Mouse (Mus musculus): ENCODE results near the gene Gramd1b. TPM values are rescaled to one million over a fixed set of nuclear protein-coding genes. Genes with fewer than 3 reads are reported as not detected.
A peak's percentile ranks its signal among the peaks of the same experiment; 100 is the strongest.

Gramd1b gene
- polyA plus RNA-seq, 1 experiment from 2014 or later: 7.3 TPM

- H3K9me3 ChIP-seq (ENCODE audit: control insufficient read depth, low read depth, low read length): no peaks in the 10 kb centered on the region
- ATAC-seq (ENCODE audit: insufficient number of reproducible peaks, insufficient read depth, low FRiP score, low read depth): no peak
- H3K4me1 ChIP-seq (ENCODE audit: control insufficient read depth, insufficient read depth, low read length): no peaks in the 10 kb centered on the region
- 85% methylated on average over 9 of the region's 9 CpGs for WGBS
- no peak overlapping the region for H3K4me2 ChIP-seq (replicated peaks; ENCODE audit: low read depth, low read length)
- no peak overlapping the region for H3K9ac ChIP-seq (replicated peaks; ENCODE audit: low read depth, low read length)
- no peak overlapping the region for H3K4me3 ChIP-seq (ENCODE audit: low read depth, low read length)
- no peaks in the 10 kb centered on the region for H3K27me3 ChIP-seq (ENCODE audit: control insufficient read depth, insufficient read depth, low read length)
- H3K27ac ChIP-seq (ENCODE audit: low read length): no peak overlapping the region
- H3K36me3 ChIP-seq (ENCODE audit: control insufficient read depth, insufficient read depth, low read length): no peaks in the 10 kb centered on the region
These were observed 58.1 kb downstream of the Gramd1b start for GRCm38 (mm10) chr9:40472961-40473510.

DNA sequence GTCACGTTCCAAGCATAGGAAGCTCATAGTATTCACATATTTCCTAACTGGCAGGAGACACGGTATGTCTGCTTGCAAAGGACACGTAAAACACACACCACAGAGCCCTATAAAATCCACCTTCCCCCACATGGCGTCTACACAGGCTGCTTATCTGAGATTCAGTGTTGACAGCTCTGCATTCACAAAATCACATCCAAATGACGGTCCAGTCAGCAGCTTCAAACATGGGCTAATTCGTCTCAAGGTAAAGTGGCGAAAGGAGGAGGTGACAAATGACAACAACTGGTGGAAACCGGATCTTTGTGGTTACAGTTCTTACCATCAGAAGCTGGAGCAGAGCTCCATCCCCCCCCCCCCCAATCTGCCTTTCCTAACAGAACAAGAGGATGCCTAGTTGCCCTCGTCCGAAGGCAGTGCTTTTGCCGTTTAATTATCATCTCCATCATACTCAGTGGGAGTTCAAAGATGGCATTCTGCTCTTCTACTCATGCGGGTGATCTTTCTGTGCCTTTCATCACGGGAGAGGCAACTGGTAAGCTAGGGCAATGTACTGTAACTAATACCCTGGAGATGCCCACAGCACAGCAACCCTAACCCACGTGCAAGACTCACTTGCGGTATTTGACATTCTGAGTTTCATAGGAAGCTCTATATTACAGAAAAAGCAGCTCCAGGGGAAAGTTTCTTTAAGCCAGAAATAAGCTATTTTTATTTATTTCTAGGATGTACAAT lies 61.6 kb downstream of the Gramd1b start:
- no peak for ATAC-seq (ENCODE audit: insufficient number of reproducible peaks, insufficient read depth, low FRiP score, low read depth)
- Histone ChIP-seq H3K4me3 (ENCODE audit: low read depth, low read length) (no peak overlapping the region), H3K9me3 (ENCODE audit: control insufficient read depth, low read depth, low read length) (no peaks in the 10 kb centered on the region), H3K4me1 (ENCODE audit: control insufficient read depth, insufficient read depth, low read length) (no peaks in the 10 kb centered on the region), H3K36me3 (ENCODE audit: control insufficient read depth, insufficient read depth, low read length) (no peaks in the 10 kb centered on the region), H3K4me2 (replicated peaks; ENCODE audit: low read depth, low read length) (no peak overlapping the region), H3K9ac (replicated peaks; ENCODE audit: low read depth, low read length) (no peak overlapping the region), H3K27me3 (ENCODE audit: control insufficient read depth, insufficient read depth, low read length) (no peaks in the 10 kb centered on the region), H3K27ac (ENCODE audit: low read length) (no peak overlapping the region)
- WGBS: 67% methylated on average over 15 of the region's 15 CpGs

DNA sequence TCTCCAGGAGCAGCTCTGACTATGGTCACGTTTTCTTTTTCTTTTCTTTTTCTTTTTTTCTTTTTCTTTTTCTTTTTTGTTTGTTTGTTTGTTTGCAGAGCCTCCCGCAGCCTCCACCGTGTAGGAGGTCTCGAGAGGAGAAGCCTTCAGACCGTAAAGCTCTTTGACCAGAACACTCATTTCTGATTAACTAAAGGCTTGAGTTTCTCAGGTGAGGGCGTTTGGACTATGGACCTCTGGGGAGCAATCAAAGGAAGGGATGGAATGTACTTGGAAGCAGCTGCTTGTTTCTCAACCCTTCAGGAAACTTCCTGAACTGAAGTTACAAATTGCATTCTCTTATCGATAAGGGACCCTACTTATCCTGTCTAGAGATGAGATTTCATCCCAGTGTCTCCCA lies 64.4 kb downstream of the Gramd1b start:
- H3K27ac ChIP-seq (ENCODE audit: low read length): no peak overlapping the region

DNA sequence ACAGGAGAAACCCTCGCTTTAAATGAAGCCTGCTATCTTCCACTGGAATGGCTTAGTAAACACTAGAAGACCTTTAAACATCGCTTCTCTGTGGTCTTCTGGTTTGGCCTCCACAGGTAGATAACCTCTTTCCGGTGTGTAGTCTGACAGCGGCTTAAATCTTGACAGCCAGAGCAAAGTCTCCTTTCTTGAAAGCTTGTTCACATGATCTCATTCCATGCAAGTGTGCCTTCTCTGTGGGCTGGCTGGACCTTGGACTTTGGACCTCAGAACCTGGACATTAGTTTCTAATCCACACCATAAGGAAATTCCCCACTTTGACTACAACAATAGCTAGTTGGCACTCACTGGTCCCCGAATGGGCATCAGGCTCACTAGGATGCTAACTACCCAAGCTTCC lies 65.6 kb downstream of the Gramd1b start:
- Histone ChIP-seq H3K4me3 (ENCODE audit: low read depth, low read length) (no peak overlapping the region), H3K27me3 (ENCODE audit: control insufficient read depth, insufficient read depth, low read length) (no peaks in the 10 kb centered on the region), H3K9me3 (ENCODE audit: control insufficient read depth, low read depth, low read length) (no peaks in the 10 kb centered on the region), H3K4me1 (ENCODE audit: control insufficient read depth, insufficient read depth, low read length) (no peaks in the 10 kb centered on the region), H3K4me2 (replicated peaks; ENCODE audit: low read depth, low read length) (no peak overlapping the region), H3K36me3 (ENCODE audit: control insufficient read depth, insufficient read depth, low read length) (no peaks in the 10 kb centered on the region), H3K27ac (ENCODE audit: low read length) (no peak overlapping the region), H3K9ac (replicated peaks; ENCODE audit: low read depth, low read length) (no peak overlapping the region)
- ATAC-seq (ENCODE audit: insufficient number of reproducible peaks, insufficient read depth, low FRiP score, low read depth): no peak
- WGBS: 76% methylated on average over 5 of the region's 5 CpGs

More for the DNA sequence above, 64.4 kb downstream of the Gramd1b start:
- WGBS: 54% methylated on average over 7 of the region's 7 CpGs
- Histone ChIP-seq H3K9me3 (ENCODE audit: control insufficient read depth, low read depth, low read length) (no peaks in the 10 kb centered on the region), H3K4me1 (ENCODE audit: control insufficient read depth, insufficient read depth, low read length) (no peaks in the 10 kb centered on the region), H3K9ac (replicated peaks; ENCODE audit: low read depth, low read length) (no peak overlapping the region), H3K4me3 (ENCODE audit: low read depth, low read length) (no peak overlapping the region), H3K36me3 (ENCODE audit: control insufficient read depth, insufficient read depth, low read length) (no peaks in the 10 kb centered on the region), H3K27me3 (ENCODE audit: control insufficient read depth, insufficient read depth, low read length) (no peaks in the 10 kb centered on the region), H3K4me2 (replicated peaks; ENCODE audit: low read depth, low read length) (no peak overlapping the region)
- 0 out of 2 replicates have a peak, but pooled peaks have one; percentile 49 for ATAC-seq (ENCODE audit: insufficient number of reproducible peaks, insufficient read depth, low FRiP score, low read depth)

- 81% methylated on average over 6 of the region's 6 CpGs for WGBS
- H3K27me3 ChIP-seq (ENCODE audit: control insufficient read depth, insufficient read depth, low read length): no peaks in the 10 kb centered on the region
- H3K4me2 ChIP-seq (replicated peaks; ENCODE audit: low read depth, low read length): no peak overlapping the region
- H3K4me1 ChIP-seq (ENCODE audit: control insufficient read depth, insufficient read depth, low read length): 0 out of 2 replicates have a peak, but pooled peaks cover 2% of the 10 kb centered on the region
- H3K9ac ChIP-seq (replicated peaks; ENCODE audit: low read depth, low read length): no peak overlapping the region
- H3K9me3 ChIP-seq (ENCODE audit: control insufficient read depth, low read depth, low read length): no peaks in the 10 kb centered on the region
- no peaks in the 10 kb centered on the region for H3K36me3 ChIP-seq (ENCODE audit: control insufficient read depth, insufficient read depth, low read length)
- no peak overlapping the region for H3K4me3 ChIP-seq (ENCODE audit: low read depth, low read length)
- H3K27ac ChIP-seq (ENCODE audit: low read length): no peak overlapping the region
- ATAC-seq (ENCODE audit: insufficient number of reproducible peaks, insufficient read depth, low FRiP score, low read depth): no peak
These were observed 68.8 kb downstream of the Gramd1b start for GRCm38 (mm10) chr9:40462401-40462800.

DNA sequence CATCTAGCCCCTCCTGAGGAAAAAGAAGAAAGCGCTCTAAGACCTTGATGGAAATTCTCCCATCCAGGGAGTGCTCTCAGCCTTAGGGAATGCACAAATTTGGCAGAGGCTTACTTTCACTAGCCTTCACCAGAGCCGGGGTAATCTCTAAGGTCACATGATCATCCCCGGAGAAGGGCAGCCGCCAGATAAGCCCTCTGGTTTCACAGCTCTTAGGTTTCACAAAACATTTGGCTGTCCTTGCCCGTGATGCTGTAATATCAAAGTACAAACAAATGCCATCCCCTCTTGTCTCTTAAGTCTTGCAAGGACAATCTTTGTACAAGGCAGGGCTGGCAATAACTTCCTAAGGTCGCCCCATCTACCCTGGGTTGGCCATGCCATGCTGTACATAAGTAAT lies 70.4 kb downstream of the Gramd1b start:
- Histone ChIP-seq H3K4me3 (ENCODE audit: low read depth, low read length) (no peak overlapping the region), H3K27me3 (ENCODE audit: control insufficient read depth, insufficient read depth, low read length) (no peaks in the 10 kb centered on the region), H3K27ac (ENCODE audit: low read length) (no peak overlapping the region), H3K4me2 (replicated peaks; ENCODE audit: low read depth, low read length) (no peak overlapping the region), H3K9me3 (ENCODE audit: control insufficient read depth, low read depth, low read length) (no peaks in the 10 kb centered on the region), H3K36me3 (ENCODE audit: control insufficient read depth, insufficient read depth, low read length) (no peaks in the 10 kb centered on the region), H3K4me1 (ENCODE audit: control insufficient read depth, insufficient read depth, low read length) (peaks cover 8% of the 10 kb centered on the region; the same call in 1 of the 2 replicates), H3K9ac (replicated peaks; ENCODE audit: low read depth, low read length) (no peak overlapping the region)
- WGBS: 33% methylated on average over 6 of the region's 6 CpGs
- ATAC-seq (ENCODE audit: insufficient number of reproducible peaks, insufficient read depth, low FRiP score, low read depth): no peak

GRCm38 (mm10) chr9:40459304-40460280 lies 71.6 kb downstream of the Gramd1b start:
- H3K27me3 ChIP-seq (ENCODE audit: control insufficient read depth, insufficient read depth, low read length): no peaks in the 10 kb centered on the region
- H3K4me1 ChIP-seq (ENCODE audit: control insufficient read depth, insufficient read depth, low read length): peaks cover 11% of the 10 kb centered on the region; the same call in 1 of the 2 replicates
- H3K4me2 ChIP-seq (replicated peaks; ENCODE audit: low read depth, low read length): no peak overlapping the region
- H3K9me3 ChIP-seq (ENCODE audit: control insufficient read depth, low read depth, low read length): no peaks in the 10 kb centered on the region
- no peaks in the 10 kb centered on the region for H3K36me3 ChIP-seq (ENCODE audit: control insufficient read depth, insufficient read depth, low read length)
- no peak; the same call in 1 of the 2 replicates for ATAC-seq (ENCODE audit: insufficient number of reproducible peaks, insufficient read depth, low FRiP score, low read depth)
- H3K4me3 ChIP-seq (ENCODE audit: low read depth, low read length): no peak overlapping the region
- no peak overlapping the region for H3K27ac ChIP-seq (ENCODE audit: low read length)
- WGBS: 41% methylated on average over 5 of the region's 5 CpGs
- no peak overlapping the region for H3K9ac ChIP-seq (replicated peaks; ENCODE audit: low read depth, low read length)

- H3K36me3 ChIP-seq (ENCODE audit: control insufficient read depth, insufficient read depth, low read length): no peaks in the 10 kb centered on the region
- no peak overlapping the region for H3K4me2 ChIP-seq (replicated peaks; ENCODE audit: low read depth, low read length)
- WGBS: 62% methylated on average over 4 of the region's 4 CpGs
- H3K4me3 ChIP-seq (ENCODE audit: low read depth, low read length): no peak overlapping the region
- H3K9ac ChIP-seq (replicated peaks; ENCODE audit: low read depth, low read length): no peak overlapping the region
- peaks cover 11% of the 10 kb centered on the region; the same call in 1 of the 2 replicates for H3K4me1 ChIP-seq (ENCODE audit: control insufficient read depth, insufficient read depth, low read length)
- no peak overlapping the region for H3K27ac ChIP-seq (ENCODE audit: low read length)
- no peak for ATAC-seq (ENCODE audit: insufficient number of reproducible peaks, insufficient read depth, low FRiP score, low read depth)
- H3K9me3 ChIP-seq (ENCODE audit: control insufficient read depth, low read depth, low read length): no peaks in the 10 kb centered on the region
- no peaks in the 10 kb centered on the region for H3K27me3 ChIP-seq (ENCODE audit: control insufficient read depth, insufficient read depth, low read length)
These were observed 72.5 kb downstream of the Gramd1b start for GRCm38 (mm10) chr9:40458559-40459303.

Measured in stomach, embryonic 14.5 days (tissue).